In the genomic region with DNA sequence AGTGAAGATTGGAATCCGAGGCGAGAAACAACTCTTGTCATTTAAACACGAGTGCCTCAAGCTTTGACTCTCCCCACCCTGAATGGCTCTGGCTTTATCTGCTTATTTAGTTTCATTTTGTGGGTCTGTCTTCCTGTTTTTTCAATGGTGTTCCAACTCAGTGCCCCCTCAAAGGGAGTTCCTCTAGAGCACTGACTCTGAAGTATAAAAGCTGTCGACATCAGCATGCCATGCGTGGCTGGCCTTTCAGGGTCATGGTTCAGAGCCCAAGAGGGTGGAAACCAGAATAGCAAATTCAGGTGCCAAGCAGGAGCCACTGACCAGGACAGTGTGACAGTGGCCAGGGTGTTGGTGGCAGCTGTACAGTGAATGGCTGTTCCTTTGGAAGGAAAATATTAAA, we compare ENCODE assay signal across 12 mouse cellular contexts.
DNase-seq lines count a peak whose midpoint lies in the region; ATAC-seq and TF ChIP-seq lines count a peak whose summit lies in the region.
"Had no signal": no experiment of that assay in that cellular context is flagged by ENCODE, and none has a peak within 500 bp of the region (broad histone marks: within the 10 kb centered on the region; RNA-seq: fewer than 3 reads in every experiment).

No protein-coding gene starts in this region.

- peaks cover 28% of the 10 kb centered on the region for H3K36me3 ChIP-seq in kidney, embryonic 14.5 days (ENCODE audit: control insufficient read depth, insufficient read depth, low read length)
- H3K36me3 ChIP-seq in forebrain, embryonic 12.5 days (replicated peaks): peaks cover 12% of the 10 kb centered on the region

- DNase-seq in heart, adult 8-10 months (ENCODE audit: low spot score): peak; percentile 7
- no peak for DNase-seq in heart, postnatal 36 days
- no peak for DNase-seq in Patski (ENCODE audit: low read depth, low spot score)
- no peak for DNase-seq in thymus, postnatal 36 days
- no peak for DNase-seq in layer of hippocampus, postnatal 10 days (ENCODE audit: low spot score in 2 of 2)
- DNase-seq: thymus, postnatal 4 days had no signal

- H3K9ac ChIP-seq in kidney, embryonic 14.5 days (ENCODE audit: low read depth, low read length): no peak overlapping the region
- no peak overlapping the region for H3K9ac ChIP-seq in forebrain, embryonic 12.5 days
- H3K9ac ChIP-seq: embryonic facial prominence, embryonic 13.5 days; hindbrain, embryonic 14.5 days; midbrain, embryonic 13.5 days had no signal

- no peak overlapping the region for H3K4me2 ChIP-seq in kidney, embryonic 14.5 days (replicated peaks; ENCODE audit: low read depth, low read length)
- H3K4me2 ChIP-seq in forebrain, embryonic 12.5 days: no peak overlapping the region
- H3K4me2 ChIP-seq: embryonic facial prominence, embryonic 13.5 days; hindbrain, embryonic 14.5 days; midbrain, embryonic 13.5 days had no signal

- no peak overlapping the region for H3K4me3 ChIP-seq in kidney, embryonic 14.5 days (ENCODE audit: low read length)
- H3K4me3 ChIP-seq in forebrain, embryonic 12.5 days (replicated peaks): no peak overlapping the region
- H3K4me3 ChIP-seq: embryonic facial prominence, embryonic 13.5 days; midbrain, embryonic 13.5 days had no signal

- CTCF ChIA-PET in Patski (lab: Charles Lee): no interaction called here

- peak; percentile 26 for ATAC-seq in Patski
- ATAC-seq in kidney, embryonic 14.5 days (ENCODE audit: low FRiP score, low TSS enrichment): peak; percentile 98
- ATAC-seq in neutrophil, adult 5-6 weeks (ENCODE audit: extremely low read depth, insufficient number of reproducible peaks, low FRiP score, poor library complexity, severe bottlenecking): peak; percentile 99
- no peak for ATAC-seq in forebrain, embryonic 12.5 days (ENCODE audit: low FRiP score)
- ATAC-seq: midbrain, embryonic 13.5 days had no signal

- intact Hi-C loops in heart, postnatal 36 days (cut with DNase I): no loop called here

- no peaks in the 10 kb centered on the region for H3K9me3 ChIP-seq in kidney, embryonic 14.5 days (ENCODE audit: control insufficient read depth, low read length)
- H3K9me3 ChIP-seq in forebrain, embryonic 12.5 days: no peaks in the 10 kb centered on the region
- H3K9me3 ChIP-seq: embryonic facial prominence, embryonic 13.5 days; midbrain, embryonic 13.5 days had no signal

- 36% methylated on average over 5 of the region's 5 CpGs for WGBS in kidney, embryonic 14.5 days
- 58% methylated on average over 5 of the region's 5 CpGs for WGBS in forebrain, embryonic 12.5 days

- in situ Hi-C loops in Patski (cut with MboI; ENCODE audit: low pct_unique_long_range_greater_than_20kb): no loop called here

- H3K27ac ChIP-seq in kidney, embryonic 14.5 days (ENCODE audit: low read depth, low read length): no peak overlapping the region
- H3K27ac ChIP-seq in forebrain, embryonic 12.5 days: no peak overlapping the region
- H3K27ac ChIP-seq: embryonic facial prominence, embryonic 13.5 days; hindbrain, embryonic 14.5 days; midbrain, embryonic 13.5 days had no signal

- TF ChIP-seq CTCF in Patski (IDR thresholded peaks at IDR 0.05): no peak

- H3K4me1 ChIP-seq in kidney, embryonic 14.5 days (ENCODE audit: control insufficient read depth, insufficient read depth, low read length): no peaks in the 10 kb centered on the region
- H3K4me1 ChIP-seq in forebrain, embryonic 12.5 days: no peaks in the 10 kb centered on the region
- H3K4me1 ChIP-seq: embryonic facial prominence, embryonic 13.5 days; midbrain, embryonic 13.5 days had no signal

- POLR2A ChIA-PET in Patski (lab: Charles Lee): no interaction called here

- H3K27me3 ChIP-seq in Patski: no peaks in the 10 kb centered on the region
- no peaks in the 10 kb centered on the region for H3K27me3 ChIP-seq in kidney, embryonic 14.5 days (ENCODE audit: control insufficient read depth, insufficient read depth, low read length)
- no peaks in the 10 kb centered on the region for H3K27me3 ChIP-seq in forebrain, embryonic 12.5 days
- H3K27me3 ChIP-seq: embryonic facial prominence, embryonic 13.5 days; midbrain, embryonic 13.5 days had no signal
